ENCODE assay signal across 24 mouse cellular contexts in genomic region chr10:92455195-92455594, GRCm38 (mm10).
"Had no signal": no experiment of that assay in that cellular context is flagged by ENCODE, and none has a peak within 500 bp of the region (broad histone marks: within the 10 kb centered on the region; RNA-seq: fewer than 3 reads in every experiment).

No protein-coding gene starts in this region.

- H3K36me3 ChIP-seq: embryonic facial prominence, embryonic 10.5 days; embryonic facial prominence, embryonic 12.5 days; embryonic facial prominence, embryonic 13.5 days; embryonic facial prominence, embryonic 15.5 days; forebrain, embryonic 10.5 days; forebrain, embryonic 12.5 days; forebrain, embryonic 15.5 days; heart, embryonic 10.5 days had no signal

- H3K4me2 ChIP-seq: embryonic facial prominence, embryonic 12.5 days; embryonic facial prominence, embryonic 13.5 days; embryonic facial prominence, embryonic 15.5 days; forebrain, embryonic 12.5 days; forebrain, embryonic 13.5 days; forebrain, embryonic 15.5 days had no signal

- H3K9ac ChIP-seq: embryonic facial prominence, embryonic 12.5 days; embryonic facial prominence, embryonic 13.5 days; embryonic facial prominence, embryonic 15.5 days; forebrain, embryonic 12.5 days; forebrain, embryonic 13.5 days; forebrain, embryonic 15.5 days; forebrain, postnatal 0 days had no signal

- H3K27me3 ChIP-seq: embryonic facial prominence, embryonic 12.5 days; embryonic facial prominence, embryonic 13.5 days; embryonic facial prominence, embryonic 15.5 days; forebrain, embryonic 12.5 days; forebrain, embryonic 13.5 days; forebrain, embryonic 15.5 days had no signal

- H3K27ac ChIP-seq: embryonic facial prominence, embryonic 10.5 days; embryonic facial prominence, embryonic 12.5 days; embryonic facial prominence, embryonic 13.5 days; embryonic facial prominence, embryonic 15.5 days; forebrain, embryonic 10.5 days; forebrain, embryonic 12.5 days; forebrain, embryonic 13.5 days; forebrain, embryonic 15.5 days; gastrocnemius, adult 2 months; heart, adult 2 months; heart, embryonic 10.5 days had no signal

- DNase-seq: cerebellum, adult 9-11 months; cerebellum, postnatal 10 days; cerebellum, postnatal 14 days; cerebellum, postnatal 25 days; embryo, embryonic 11 days; forebrain, postnatal 0 days; gastrocnemius, adult 2 months; gastrocnemius, postnatal 10 days; gastrocnemius, postnatal 14 days; gastrocnemius, postnatal 25 days; gastrocnemius, postnatal 36 days; heart, adult 11 months; heart, adult 18-20 months; heart, adult 2 months had no signal

- H3K4me1 ChIP-seq: embryonic facial prominence, embryonic 10.5 days; embryonic facial prominence, embryonic 12.5 days; embryonic facial prominence, embryonic 13.5 days; embryonic facial prominence, embryonic 15.5 days; forebrain, embryonic 10.5 days; forebrain, embryonic 12.5 days; forebrain, embryonic 13.5 days; forebrain, embryonic 15.5 days; heart, embryonic 10.5 days had no signal

- H3K4me3 ChIP-seq: embryonic facial prominence, embryonic 10.5 days; embryonic facial prominence, embryonic 12.5 days; embryonic facial prominence, embryonic 13.5 days; embryonic facial prominence, embryonic 15.5 days; erythroblast, embryonic 14.5 days; forebrain, embryonic 10.5 days; forebrain, embryonic 12.5 days; forebrain, embryonic 13.5 days; forebrain, embryonic 15.5 days; gastrocnemius, adult 2 months; heart, adult 2 months; heart, embryonic 10.5 days had no signal

- H3K9me3 ChIP-seq: embryonic facial prominence, embryonic 10.5 days; embryonic facial prominence, embryonic 12.5 days; embryonic facial prominence, embryonic 13.5 days; embryonic facial prominence, embryonic 15.5 days; forebrain, embryonic 10.5 days; forebrain, embryonic 12.5 days; forebrain, embryonic 13.5 days; forebrain, embryonic 15.5 days; heart, embryonic 10.5 days had no signal
